Mouse (Mus musculus) cortical plate, adult 2 months (tissue): ENCODE data around the gene Mmrn2.

ENCODE experiments used
- CTCF ChIP-seq: fragments of 200-500 bp; IDR thresholded peaks from 2 replicates; pipeline ENCODE4 v1.5.1; 2011; ENCODE audit warnings: mild to moderate bottlenecking, control low read depth, low read length; ENCODE audit not compliant: insufficient read depth; ENCODE audit errors: extremely low read depth
- POLR2A ChIP-seq: fragments of 200-500 bp; IDR thresholded peaks from 2 replicates; pipeline ENCODE4 v1.6.1; 2011; ENCODE audit warnings: mild to moderate bottlenecking, low read length, control low read depth; ENCODE audit not compliant: insufficient read depth; ENCODE audit errors: extremely low read depth

- peak; percentile 66 for TF ChIP-seq CTCF
- no peak for TF ChIP-seq POLR2A
Measured at GRCm38 (mm10) chr14:34372646-34373045, 2.6 kb upstream of the Mmrn2 start.
